Mouse (Mus musculus) layer of hippocampus, adult 8-10 months (tissue): ENCODE results near the gene Rhebl1. TPM values are rescaled to one million over a fixed set of nuclear protein-coding genes. Genes with fewer than 3 reads are reported as not detected.
A peak's percentile ranks its signal among the peaks of the same experiment; 100 is the strongest.

Source experiments
- DNase-seq, 2 experiments: peaks; one replicate each; pipeline ENCODE4 v3.0.0; 2022; ENCODE audit warnings: low spot score in 2 of 2
- total RNA-seq, 4 experiments: library from RNA; stranded (reverse); gene quantifications; 2 replicates each; pipeline ENCODE4 v1.2.4; 2022

Gene Rhebl1
- total RNA-seq, 4 experiments from 2014 or later: 4.9 to 10.4 (median 7.9) TPM

DNA sequence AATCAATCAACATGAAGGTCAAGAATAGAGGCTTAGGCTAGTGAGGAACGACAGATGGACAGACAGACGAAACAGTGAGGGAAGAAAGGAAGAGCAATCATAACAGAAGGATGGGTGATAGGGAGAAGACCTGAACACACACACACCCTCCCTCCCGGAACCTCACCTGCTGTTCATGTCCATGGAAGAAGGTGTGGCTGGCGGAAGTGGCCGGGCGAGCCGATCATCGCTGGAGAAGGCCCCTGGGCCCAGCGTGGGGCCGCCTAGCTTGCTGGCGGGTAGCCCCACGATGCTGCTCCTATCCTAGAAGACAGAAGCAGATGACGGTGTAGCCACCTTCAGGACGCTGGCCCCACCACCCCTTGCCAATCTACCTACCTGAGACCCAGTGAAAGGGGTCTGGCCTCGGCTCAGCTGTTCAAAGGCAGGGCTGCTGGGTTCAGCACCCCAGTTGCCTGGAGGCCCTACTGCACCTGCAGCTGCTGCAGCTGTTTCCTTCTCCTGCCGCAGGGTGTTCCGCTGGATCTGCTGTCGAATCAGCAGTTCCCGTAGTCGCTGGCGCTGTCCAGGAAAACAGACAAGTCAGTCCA, 43.0 kb downstream of the Rhebl1 start:
- no peak for DNase-seq

DNA sequence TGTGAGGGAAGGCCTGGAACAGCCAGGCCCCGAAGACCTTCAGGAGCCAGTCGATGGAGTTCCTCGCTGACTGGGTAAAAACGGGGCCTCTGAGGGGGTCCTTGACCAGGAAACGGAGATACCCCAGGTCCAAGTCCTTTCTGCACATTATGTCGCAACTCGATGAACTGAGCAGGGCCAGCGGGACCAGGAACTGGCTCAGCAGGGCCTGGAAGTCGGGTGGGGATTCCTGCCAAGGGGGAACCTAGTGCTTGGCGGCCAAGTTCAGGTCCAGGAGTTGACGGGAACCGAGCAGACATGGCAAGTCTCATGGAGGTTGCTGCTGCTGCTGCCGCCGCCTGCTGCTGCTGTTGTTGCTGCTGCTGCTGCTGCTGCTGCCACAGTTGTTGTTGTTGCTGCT, 43.7 kb downstream of the Rhebl1 start:
- DNase-seq: no peak

DNA sequence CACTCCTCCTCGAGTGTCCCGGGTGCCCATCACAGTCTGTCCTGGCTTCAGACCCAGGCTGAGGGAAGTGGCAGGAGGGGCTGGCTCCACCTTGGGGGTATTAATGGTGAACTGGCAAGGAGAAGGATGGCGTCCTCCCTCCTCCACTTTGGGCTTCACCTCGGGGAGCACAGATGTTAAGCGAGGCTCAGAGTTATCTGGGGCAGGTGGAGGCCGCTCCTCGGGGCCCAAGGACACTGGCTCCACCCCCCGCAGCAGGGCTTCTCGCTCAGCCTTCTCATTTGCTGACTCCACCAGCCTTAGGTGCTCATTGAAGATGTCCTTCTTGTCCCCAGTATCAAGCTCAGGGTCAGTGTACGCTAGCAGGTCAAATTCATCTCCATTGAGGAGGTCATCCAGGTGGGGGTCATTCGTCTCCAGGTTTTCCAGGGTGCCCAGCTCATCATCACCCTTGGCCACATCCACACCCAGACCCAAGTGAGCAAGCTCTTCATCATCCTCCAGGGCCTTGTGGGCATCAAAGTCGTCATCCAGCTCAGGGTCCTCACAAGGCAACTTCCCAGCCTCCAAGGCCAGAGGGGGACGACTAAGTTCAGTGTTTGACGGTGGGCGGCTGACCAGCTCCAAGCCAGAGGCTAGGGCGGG, 44.3 kb downstream of the Rhebl1 start:
- DNase-seq: no peak

DNA sequence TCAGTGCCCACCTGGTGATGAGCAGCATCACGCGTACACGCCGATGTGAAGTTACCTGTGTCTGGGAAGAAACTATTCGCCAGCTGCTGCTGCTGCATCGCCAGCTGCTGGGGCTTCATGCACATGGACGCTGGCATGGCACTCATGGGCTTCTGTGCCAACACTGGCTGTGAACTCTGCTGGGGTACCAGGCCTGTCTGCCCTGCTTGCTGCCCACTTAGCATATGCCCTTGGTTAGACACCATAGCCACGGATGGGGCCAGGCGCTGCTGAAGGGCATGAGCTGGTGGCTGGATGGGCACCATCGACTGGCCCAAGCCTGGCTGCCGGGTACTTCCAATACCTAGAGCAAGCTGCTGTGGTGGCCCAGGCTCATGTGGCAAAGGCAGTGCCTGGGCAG, 45.2 kb downstream of the Rhebl1 start:
- DNase-seq: no peak

DNA sequence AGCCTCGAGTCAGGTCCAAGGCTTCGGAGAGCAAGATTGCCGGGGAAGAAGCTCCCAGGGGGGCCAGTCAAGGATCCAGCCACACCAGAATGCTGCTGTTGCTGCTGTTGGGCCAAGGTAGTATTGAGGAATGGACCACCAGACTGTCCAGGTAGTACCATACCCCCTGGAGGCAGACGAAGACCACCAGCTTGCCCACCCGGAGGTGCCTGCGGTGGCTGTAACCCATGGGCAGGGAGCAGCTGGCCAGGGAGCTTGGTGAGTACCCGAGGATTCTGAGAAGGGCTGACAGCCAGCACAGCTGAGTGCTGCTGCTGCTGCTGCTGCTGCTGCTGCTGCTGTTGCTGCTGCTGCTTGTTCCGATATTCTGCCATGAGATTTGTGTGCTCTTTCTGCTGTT, 48.2 kb downstream of the Rhebl1 start:
- no peak for DNase-seq

DNA sequence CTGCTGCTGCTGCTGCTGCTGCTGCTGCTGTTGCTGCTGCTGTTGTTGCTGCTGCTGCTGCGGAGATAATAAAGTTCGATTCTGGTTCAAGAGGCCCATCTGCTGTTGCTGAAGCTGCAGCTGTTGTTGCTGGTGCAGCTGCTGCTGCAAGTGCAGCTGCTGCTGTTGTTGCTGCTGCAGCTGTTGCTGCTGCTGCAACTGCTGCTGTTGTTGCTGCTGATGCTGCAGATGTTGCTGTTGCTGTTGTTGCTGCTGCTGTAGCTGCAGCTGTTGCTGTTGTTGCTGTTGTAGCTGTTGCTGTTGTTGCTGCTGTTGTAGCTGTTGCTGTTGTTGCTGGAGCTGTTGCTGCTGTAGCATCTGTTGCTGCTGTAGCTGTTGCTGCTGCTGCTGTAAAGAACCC, 49.2 kb downstream of the Rhebl1 start:
- no peak for DNase-seq

DNA sequence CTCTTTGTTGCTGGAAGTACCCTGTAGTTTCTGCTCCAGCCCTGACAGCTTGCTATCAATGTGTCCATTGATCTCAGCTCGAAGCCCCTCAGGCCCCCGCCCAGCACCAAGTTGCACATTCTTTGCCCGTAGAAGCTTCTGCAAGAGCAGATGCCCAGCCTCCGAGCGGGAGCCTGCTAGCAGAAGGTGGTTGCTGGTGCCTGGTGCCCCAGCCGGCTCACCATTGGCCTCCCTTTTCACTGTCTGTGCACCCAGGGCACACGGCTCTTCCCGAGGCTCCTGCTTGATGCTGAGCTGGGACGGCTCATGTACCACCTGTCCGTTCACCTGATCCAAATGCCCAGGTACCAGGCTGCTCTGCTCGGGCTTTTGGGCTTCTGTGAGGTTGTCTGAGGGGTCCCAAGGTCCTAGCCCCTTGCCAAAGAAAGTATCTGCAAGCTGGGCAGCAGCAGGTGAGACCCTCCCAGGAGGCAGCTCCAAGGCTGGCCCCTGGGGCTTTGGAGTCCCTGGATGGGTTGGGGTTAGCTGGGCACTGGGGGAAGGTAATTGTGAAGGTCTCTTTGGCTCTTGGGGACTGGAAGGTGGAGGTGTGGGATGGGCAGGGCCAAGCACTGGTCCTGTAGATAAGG, 50.6 kb downstream of the Rhebl1 start:
- no peak for DNase-seq

DNA sequence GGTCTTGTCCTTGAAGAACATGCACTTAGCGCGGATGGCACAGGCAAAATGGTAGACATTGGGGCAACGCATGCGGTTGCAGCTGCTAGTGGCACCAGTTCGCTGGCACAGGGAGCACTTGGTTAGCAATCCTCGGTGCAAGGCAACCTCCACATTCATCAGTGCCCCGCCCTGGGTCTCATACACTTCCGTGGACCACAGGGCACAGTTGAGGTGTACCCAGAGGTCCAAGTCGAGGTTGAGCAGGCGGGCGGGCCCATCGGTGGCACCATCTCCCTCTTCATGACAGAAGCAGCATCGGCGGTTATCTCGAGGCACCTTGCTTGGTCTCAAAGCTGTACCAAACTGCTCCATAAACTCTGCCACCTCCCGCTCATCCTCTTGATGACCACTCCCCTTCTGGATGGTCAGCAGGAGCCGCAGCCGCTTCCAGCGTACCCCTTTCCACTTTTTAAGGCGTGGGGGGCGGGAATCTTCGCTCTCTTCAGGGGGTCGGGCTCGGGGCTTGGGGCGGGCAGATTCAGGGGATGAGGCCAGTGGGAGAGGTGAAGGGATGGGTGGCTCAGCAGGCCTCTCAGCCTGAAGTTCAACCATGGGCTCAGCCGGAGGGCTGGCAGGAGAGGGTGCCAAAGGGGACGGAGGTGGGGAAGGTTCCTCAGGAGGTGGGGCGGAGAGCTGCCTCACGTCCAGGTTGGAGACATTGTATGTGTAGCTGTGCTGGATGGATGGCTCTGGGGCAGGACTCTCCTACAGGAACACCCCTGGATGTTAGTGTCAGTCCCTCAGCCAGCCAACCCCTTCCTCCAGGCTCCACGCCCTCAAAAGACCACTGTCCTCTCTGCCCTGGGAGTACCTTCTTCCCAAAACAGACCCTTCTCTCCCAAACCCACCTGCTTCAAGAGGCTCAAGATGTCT, 54.4 kb downstream of the Rhebl1 start:
- DNase-seq: no peak

DNA sequence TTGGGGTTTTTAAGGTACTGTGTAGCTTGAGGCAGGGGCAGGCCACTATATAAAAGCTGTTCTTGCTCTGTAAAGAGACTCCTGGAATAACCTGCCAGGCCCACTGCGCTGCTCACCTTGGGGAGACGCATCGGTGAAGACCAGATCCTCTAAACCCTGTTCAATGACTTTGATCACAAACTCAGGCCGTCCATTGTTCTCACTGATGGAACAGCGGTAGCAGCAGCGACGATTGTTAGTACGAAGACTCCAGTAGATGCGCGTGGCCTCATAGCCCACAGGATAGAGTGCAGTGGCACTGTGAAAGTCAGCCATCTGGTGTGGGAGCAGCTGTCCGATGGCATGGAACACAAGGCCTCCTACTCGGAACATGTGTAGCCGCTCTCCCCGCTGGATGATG, 55.2 kb downstream of the Rhebl1 start:
- DNase-seq: no peak

DNA sequence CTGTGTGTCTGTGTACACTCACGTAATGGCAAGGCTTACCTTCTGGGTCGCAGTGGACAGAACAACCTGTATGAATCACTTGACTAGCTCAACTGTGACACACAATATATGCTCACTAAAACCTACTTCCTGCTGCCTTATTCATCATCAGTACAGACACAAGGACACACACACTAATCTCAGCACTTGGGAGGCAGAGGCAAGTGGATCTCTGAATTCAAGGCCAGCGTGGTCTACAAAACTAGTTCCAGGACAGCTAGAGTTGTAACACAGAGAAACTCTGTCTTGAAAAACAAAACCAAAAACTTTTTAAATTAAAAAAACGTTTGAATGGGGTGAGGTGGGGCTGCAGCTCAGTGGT, 56.6 kb downstream of the Rhebl1 start:
- no peak for DNase-seq

DNA sequence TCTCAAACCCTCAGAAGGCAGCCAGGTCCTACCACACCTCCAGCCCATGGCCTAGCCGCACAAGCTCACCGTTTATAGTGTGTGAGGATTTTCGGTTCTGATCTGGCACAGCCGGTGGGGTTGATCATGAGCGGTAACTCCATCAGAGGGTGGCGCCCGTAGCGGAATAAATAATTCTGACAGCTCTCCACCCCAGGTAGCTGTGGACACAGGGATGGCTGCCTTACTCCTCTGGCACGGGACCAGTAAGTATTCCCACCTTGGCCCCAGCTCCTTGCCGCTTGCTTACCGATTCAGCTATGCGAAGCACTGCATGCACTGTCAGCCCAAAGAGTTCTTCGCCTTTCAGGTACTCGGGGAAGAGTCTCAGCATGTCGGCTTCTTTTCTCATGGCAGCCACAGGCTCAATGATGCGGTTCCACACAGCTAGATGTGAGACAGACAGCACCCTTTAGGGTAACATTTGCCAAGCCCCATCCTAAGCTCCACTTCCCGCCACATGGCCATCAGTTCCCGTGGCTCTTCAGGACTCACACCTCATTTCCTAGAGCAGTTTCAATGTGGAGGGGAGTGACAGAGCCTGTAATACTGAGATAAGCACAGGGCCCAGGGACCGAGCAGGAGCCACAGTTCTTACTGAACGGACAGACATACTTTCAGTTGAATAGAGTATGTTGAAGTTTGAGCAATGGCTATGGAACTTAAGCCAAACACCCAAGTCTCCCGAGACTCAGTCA, 57.2 kb downstream of the Rhebl1 start:
- DNase-seq: no peak

DNA sequence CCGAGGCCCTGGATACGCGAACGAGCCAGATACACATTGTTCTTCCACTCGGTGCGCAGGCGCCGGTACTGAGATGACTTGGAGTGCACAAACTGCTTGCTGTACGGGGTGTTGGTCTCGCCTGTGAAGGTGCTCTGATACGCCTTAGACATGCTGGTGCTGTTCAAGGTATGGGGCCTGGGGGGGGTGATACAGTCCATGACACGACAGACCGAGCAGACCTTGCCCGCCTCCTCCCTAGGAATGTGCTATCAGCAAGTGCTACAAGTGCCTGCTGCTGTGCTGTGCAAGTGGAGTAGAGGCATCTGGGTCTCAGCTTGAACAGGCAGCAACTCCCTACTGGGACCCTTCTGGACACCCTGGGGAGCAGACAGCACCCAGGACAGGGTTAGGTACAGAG, 59.0 kb downstream of the Rhebl1 start:
- no peak for DNase-seq

DNA sequence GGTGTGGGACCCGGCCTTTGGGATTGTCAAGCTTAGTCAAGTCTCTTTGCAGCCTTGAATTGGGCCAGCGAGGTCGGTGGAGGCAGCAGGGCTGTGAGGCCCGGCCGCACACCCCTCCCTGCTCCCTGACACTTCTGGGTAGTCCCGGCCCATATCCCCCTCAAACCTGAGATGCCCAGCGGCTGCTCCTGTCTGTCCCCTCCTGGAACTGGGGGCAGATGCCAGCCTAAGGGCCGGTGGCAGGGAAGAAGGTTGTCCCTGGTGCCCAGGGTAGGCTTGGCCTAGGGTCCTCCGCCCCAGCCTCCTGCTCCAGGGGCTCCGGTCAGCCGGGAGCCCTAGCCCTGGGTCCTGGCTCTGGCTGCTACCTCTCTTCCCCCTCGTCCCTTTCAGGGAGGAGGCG, 60.3 kb downstream of the Rhebl1 start:
- DNase-seq: no peak

DNA sequence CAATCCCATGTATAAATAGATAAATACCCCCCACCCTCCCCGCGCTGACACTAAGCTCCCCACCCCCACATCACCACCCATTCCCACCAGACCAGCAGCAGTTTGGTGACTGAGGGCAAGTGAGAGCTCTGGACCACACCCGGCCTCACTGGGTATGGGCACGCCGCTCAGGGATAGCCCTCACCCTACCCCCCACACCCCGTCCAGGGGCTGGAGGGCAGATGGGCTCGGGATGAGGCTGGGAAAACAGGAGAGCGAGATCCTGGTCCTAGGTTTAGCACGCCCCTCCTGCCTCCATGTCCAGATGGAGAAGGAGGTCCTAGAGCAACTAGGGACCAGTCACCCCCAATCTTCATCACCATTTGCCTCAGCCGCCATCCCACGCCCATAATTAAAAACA, 61.1 kb downstream of the Rhebl1 start:
- DNase-seq: no peak

DNA sequence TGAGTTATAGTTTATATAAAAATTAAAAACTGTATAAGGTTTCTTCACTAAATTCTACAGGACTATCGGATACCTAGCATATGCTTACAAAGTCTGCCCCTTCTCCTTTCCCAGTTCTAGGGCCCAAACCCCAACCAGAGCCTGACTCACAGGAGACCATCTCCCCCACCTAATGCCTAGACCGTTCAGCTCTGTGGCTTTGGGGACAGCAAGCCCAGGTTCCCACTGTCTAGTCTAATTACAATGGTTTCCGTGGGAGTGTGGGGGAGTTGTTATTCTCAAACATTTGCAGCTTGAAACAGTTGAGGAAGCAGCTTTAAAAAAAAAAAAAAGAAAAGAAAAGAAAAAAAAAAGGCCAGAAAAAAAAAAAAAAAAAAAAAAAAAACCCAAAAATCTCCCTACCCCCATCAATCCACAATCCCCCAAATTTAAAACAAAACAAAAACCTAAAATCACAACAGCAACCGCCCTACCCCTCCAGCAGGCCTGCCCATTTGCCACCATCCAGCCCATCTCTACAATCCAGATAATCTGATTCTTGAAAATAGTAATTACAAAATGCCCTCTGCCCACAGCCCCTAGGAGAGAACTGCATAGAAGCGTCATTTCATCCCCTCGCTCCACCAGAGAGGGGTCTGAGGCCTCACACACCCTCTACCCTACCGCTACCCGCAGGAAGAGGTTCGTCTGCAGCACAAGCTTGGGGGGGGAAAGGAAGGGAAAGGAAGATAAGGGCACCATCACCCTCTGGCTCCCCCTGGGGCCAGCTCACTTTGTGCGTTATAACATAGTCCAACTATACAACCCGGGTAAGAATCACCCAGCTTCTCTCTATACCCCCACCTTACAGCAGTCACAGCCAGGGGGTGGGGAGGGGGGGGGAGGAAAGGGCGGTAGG, 61.9 kb downstream of the Rhebl1 start:
- no peak for DNase-seq

DNA sequence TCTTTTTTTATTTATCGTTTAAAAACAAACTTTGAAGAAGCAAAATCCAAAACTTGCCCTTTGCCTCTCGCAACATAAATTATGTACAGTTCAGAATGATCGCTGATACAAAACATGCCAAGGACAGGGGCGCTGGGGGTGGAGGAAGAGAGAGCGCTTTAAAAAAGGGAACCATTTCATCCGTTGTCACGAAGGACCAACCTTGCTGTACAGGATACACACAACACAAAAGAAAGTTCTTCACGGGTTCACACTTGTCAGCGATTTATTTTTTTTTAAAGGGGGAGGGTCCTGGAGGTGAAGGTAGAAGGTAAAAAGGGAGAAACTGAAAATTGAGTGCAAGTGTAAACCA, 62.7 kb downstream of the Rhebl1 start:
- DNase-seq: no peak

DNA sequence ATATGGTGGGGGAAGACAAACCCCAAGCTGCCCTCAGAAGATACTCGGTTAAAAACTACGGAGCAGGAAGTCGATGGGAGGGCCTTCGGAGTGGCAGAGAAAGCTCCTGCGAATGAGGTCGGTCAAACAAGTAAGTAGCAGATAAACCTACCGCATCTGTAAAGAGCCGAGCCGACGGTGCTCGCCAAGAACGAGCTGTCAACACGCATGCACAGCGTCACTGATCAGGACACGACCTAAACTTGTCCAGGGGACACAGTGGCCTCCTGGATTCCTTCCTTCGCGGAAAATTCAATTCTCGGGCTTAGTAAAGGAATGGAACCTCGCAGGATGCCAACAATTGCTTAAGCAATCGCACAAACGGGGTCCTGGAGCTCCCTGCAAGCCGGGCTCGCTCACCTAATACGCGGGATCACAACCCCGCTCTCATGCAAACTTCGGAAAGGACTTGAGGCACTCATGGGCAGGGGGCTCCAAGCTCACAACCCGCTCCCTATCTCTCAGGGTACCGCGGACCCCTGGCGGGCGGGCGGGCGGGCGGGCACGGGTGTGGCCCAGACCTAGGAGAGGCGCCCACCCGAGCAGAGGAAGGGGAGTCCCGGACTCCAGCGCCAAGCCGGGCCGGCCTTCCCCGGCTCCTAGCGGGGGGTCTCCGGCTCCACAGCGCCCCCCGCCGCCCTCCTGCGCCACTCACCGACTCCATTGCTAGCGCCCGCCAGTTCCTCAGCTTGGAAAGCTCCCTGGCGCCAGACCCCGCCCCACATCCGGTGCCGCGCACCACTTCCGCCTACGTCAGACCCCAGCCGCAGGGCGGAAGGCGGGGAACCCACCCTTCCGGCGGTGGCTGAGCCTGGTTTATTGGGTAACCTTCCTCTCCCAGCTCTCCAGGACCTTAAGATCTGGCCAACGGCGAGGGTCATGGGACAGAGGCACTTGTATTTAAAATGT, 63.3 kb downstream of the Rhebl1 start, which contains the start of gene Prkag1:
Gene Prkag1, minus strand, starts transcription at position 786 of the 948 bp plus-strand sequence.
- DNase-seq: peak; percentile 89 to 92
